Mouse (Mus musculus): Measurements from ENCODE around the gene Scfd2. TPM values are rescaled to one million over a fixed set of nuclear protein-coding genes. Genes with fewer than 3 reads are reported as not detected.
A peak's percentile ranks its signal among the peaks of the same experiment; 100 is the strongest.

The Scfd2 gene
- total RNA-seq (2021), result 10 to 100 TPM; 29.3 to 32.7 TPM
- long read RNA-seq, experiment 1, transcript Scfd2-201 (9 exons, 3,672 nt), result major isoform, 20 of 22 reads
- long read RNA-seq, experiment 1, partial matches to known transcripts, result 0 of 22 reads
- long read RNA-seq, experiment 1, other reads (novel, unspliced or antisense), result 1 of 22 reads
- long read RNA-seq, experiment 2, transcript Scfd2-201 (9 exons, 3,672 nt), result major isoform, 11 of 16 reads
- long read RNA-seq, experiment 2, partial matches to known transcripts, result 0 of 16 reads
- long read RNA-seq, experiment 2, other reads (novel, unspliced or antisense), result 2 of 16 reads

GRCm38 (mm10) chr5:74531630-74532280 is at the start of gene Scfd2:
Gene Scfd2, minus strand, starts transcription at chr5:74531759.
- DNase-seq (ENCODE audit: low spot score in 2 of 2), result peak; percentile 97 to 99
- intact Hi-C loops (cut with DNase I), result loop anchor here (5.0 kb wide), 1 partner anchor 219 kb away; no protein-coding TSS in a partner anchor

DNA sequence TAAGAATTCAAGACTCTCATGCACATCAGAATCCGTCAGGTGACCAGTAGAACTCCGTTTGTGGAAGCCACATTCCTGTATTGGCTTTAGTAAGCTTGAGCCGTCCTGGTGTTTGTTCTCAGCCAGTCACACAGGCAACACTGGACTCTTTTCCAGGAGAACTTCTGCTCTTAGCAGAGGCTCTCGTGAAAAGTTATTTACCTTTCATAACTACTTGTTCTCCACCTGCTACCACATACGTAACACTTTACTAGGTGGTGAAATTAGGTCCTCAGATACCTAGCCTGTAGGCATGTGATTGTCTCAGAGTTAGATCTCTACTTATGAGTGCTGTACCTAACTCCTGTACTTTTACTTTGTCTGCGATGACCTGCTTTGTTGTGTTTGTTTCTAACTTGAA is 40.2 kb upstream of the Scfd2 start:
- DNase-seq (ENCODE audit: low spot score in 2 of 2), result no peak
- intact Hi-C loops (cut with DNase I), result no loop called here

DNA sequence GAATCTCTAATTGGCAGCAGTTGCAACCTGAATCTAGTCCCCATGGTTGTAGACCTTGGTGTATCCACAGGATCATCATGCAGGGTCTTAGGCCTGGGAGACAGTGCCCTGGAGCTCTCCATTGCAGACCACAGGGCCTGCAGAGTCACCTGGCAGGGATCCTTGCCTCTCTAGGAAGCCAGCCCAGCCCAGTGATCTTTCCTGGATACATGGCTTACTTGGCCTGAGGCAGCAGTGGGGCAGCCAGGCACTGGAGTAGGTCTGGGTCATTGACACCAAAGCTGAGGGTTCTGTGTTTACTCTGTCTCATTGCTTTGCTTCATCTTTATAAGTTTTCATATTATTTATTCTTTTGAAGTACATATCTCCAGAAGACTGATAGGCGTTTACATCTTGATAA is 29.6 kb upstream of the Scfd2 start:
- DNase-seq (ENCODE audit: low spot score in 2 of 2), result no peak

GRCm38 (mm10) chr5:74549566-74549965 is 18.0 kb upstream of the Scfd2 start:
- intact Hi-C loops (cut with DNase I), result no loop called here
- peak; percentile 30 to 47 for DNase-seq (ENCODE audit: low spot score in 2 of 2)

More for the DNA sequence above, 29.6 kb upstream of the Scfd2 start:
- intact Hi-C loops (cut with DNase I), result no loop called here

GRCm38 (mm10) chr5:74545606-74546005 is 14.0 kb upstream of the Scfd2 start:
- intact Hi-C loops (cut with DNase I), result no loop called here
- no peak for DNase-seq (ENCODE audit: low spot score in 2 of 2)

DNA sequence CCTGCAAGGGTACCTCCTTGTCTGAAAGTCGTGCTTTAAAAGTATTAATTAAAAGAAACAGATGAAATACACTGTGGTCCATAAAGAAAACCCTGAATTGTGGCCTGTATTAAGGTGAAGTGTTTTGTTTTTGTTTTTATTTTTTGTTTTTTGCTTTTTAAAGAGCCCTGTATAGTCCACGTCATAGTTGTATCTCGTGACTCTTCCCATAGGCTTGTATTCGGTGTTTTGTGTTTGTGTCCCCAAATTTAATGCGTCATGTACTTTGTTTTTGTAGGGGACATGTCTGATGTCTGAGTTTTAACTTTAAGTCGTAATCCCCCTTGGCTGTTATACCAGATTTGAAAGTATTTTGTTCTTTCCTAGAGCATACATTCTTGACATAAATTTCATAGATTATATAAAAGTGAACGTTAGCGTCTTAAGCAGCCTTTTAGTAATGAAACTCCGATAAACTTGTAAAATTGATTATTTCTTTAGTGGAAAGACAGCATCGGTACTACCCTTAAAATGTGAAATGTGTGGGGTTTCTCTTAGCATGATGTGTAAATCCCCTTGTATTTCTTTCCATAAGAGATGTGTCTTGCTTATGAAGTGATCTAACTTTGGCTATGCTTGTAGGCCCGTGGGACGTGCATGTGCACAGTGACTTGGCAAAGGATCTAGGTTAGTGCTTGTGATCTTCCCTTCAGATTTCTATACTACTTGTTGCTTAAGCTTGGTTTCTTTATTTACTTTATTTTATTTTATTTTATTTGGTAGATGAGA is 4.8 kb upstream of the Scfd2 start:
- DNase-seq (ENCODE audit: low spot score in 2 of 2), result no peak
- intact Hi-C loops (cut with DNase I), result no loop called here

GRCm38 (mm10) chr5:74535240-74536021 is 3.9 kb upstream of the Scfd2 start, which contains the start of gene Fip1l1:
Gene Fip1l1, plus strand, starts transcription at chr5:74535449.
- peak; percentile 92 to 95 for DNase-seq (ENCODE audit: low spot score in 2 of 2)
- intact Hi-C loops (cut with DNase I), result no loop called here

DNA sequence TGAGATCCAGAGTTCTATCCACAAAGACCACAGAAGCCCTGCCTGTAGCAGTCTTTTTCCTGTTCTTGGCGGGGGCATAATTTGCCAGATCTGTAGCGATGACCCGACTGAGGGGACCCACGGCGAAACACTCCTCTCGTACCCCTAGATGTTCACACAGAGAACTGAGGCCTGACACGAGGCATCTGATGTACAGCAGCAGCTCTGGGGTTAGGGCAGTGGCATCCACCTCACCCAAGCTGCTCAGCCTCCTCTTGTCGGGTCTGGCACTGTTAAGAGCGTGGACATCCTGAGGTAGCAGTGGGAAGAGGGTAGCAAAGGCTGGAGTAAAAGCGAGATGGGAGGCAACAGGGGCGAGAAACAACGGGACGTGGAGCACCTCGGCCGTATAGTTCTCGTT is 774 bp downstream of the Scfd2 start:
- no peak for DNase-seq (ENCODE audit: low spot score in 2 of 2)
- intact Hi-C loops (cut with DNase I), result loop anchor here (5.0 kb wide), 1 partner anchor 218 kb away; no protein-coding TSS in a partner anchor

GRCm38 (mm10) chr5:74527025-74527424 is 4.5 kb downstream of the Scfd2 start:
- DNase-seq (ENCODE audit: low spot score in 2 of 2), result no peak
- intact Hi-C loops (cut with DNase I), result no loop called here

DNA sequence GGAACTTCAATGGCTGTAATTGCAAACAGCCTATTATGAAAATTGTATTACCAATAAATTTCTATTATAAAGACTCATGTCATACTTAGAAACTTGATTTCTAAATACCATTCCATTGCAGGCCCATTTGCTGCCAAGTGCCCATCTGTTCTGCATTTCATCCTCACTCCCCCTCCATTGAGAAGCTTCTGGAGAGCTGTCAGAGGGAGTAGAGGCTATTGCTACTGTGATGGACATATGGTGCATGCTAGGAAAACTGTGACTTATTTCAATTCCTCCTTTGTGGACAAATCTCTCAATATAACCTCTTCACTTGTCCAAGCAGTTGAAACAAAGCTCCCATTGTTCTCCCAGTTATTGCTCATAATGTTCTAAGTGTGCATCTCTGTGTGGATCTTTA is 19.9 kb downstream of the Scfd2 start:
- no peak for DNase-seq (ENCODE audit: low spot score in 2 of 2)
- intact Hi-C loops (cut with DNase I), result no loop called here

- intact Hi-C loops (cut with DNase I), result no loop called here
- DNase-seq (ENCODE audit: low spot score in 2 of 2), result no peak
Measured at GRCm38 (mm10) chr5:74492705-74493104, 38.9 kb downstream of the Scfd2 start.

DNA sequence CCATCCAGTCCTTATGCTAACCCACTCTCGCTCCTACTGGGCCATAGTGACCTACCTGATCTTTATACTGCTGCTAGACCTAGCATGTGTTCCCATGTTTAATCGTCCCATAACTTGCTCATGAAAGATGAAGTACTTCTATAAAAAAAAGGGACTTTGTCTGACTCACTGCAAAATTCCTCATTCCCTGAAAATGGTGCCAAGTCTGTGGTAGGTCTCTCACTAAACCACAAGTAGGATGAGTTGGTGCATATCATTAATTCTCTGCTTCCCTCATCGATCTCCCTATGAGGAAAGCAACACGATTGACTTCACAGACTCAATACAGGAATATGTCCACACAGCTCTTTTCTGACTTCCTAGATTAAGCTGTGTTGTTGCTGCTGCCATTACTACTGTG is 46.9 kb downstream of the Scfd2 start:
- no peak for DNase-seq (ENCODE audit: low spot score in 2 of 2)
- intact Hi-C loops (cut with DNase I), result no loop called here

GRCm38 (mm10) chr5:74482633-74483032 is 48.9 kb downstream of the Scfd2 start:
- intact Hi-C loops (cut with DNase I), result no loop called here
- peak; percentile 12 to 31 for DNase-seq (ENCODE audit: low spot score in 2 of 2)

GRCm38 (mm10) chr5:74482034-74482433 is 49.5 kb downstream of the Scfd2 start:
- no peak for DNase-seq (ENCODE audit: low spot score in 2 of 2)
- intact Hi-C loops (cut with DNase I), result no loop called here

DNA sequence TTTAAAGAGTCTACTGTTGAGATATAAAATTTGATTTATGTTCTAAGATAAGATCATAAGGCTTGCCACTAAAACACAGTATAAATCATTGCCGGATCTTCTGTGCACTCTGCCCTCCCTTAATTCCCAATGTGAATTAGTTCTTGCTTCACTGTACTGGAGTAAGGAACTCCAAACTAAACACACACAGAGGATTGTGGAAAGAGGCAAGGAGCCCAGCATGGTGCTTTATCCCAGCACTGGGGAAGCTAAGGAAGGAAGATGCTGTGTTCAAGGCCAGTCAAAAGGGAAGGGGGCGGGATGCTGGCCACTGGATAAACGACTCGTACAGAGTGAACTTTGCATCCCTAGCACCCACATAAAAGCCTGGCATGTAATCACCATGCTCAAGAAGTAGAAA is 51.1 kb downstream of the Scfd2 start:
- intact Hi-C loops (cut with DNase I), result no loop called here
- DNase-seq (ENCODE audit: low spot score in 2 of 2), result no peak

DNA sequence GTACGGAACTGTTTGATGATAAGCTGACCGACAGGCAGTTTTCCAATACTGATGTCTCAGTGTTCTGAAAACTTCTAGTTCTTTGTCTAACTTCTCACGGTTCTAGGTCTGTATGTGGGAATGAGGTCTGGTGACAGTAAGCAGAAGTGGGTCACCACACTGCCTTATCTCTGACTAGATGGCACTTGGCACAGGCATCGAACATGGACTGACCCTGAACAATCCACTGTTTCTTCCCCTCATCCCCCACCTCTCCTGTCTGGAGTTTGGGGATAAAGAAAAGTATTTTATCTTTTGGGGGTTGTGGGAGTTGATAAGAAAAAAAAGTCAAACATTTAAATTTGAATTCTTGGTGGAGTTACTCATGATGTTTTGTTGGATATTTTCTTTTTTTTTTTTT is 51.6 kb downstream of the Scfd2 start:
- intact Hi-C loops (cut with DNase I), result no loop called here
- no peak for DNase-seq (ENCODE audit: low spot score in 2 of 2)

- DNase-seq (ENCODE audit: low spot score in 2 of 2), result no peak
- intact Hi-C loops (cut with DNase I), result no loop called here
Measured at GRCm38 (mm10) chr5:74479157-74479556, 52.4 kb downstream of the Scfd2 start.

GRCm38 (mm10) chr5:74476551-74476950 is 55.0 kb downstream of the Scfd2 start:
- DNase-seq (ENCODE audit: low spot score in 2 of 2), result no peak
- intact Hi-C loops (cut with DNase I), result no loop called here

DNA sequence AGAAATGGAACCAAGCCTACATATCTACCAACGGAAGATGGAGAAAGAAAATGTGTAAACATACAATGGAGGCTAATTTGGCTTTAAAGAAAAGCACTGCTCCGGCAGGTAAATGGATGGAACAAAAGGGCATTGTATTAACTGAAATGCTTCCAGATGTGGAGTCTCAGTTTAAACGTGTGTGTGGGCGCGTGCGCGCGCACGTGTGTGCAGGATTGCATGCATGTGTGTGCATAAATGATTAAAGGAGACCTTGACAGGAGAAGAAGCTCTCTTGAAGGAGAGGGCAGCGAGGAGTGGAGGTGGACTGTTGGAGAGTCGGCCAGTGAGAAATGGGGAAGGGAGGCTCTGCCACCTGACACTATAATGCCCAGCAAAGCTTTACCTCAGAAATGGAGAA is 58.4 kb downstream of the Scfd2 start:
- intact Hi-C loops (cut with DNase I), result no loop called here
- DNase-seq (ENCODE audit: low spot score in 2 of 2), result no peak

DNA sequence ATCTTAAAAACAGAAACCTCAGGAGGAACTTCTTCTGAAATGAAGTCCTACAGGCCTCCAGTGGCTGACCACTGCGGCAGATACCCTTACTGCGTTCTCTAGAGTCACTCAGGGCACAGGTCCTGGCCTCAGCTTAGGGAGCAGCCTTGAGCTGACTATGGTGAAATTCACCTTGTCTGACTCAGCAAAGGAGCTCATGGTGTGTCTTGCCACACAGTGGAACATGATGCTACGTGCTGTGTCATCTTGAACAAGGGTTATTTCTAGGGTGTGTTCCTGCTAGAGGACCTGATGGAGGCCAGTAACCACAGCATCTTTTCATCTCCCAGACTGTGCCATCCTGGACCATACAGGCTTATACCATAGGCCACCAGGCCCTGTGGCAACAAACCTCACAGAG is 60.7 kb downstream of the Scfd2 start:
- no peak for DNase-seq (ENCODE audit: low spot score in 2 of 2)
- intact Hi-C loops (cut with DNase I), result no loop called here

Data from left cerebral cortex, postnatal 14 days (tissue).